Mouse (Mus musculus): ENCODE measurements around the gene Frmd4b. TPM values are rescaled to one million over a fixed set of nuclear protein-coding genes. Genes with fewer than 3 reads are reported as not detected.

The Frmd4b gene
- total and polyA plus RNA-seq, 3 experiments = 0.13 to 0.70 (median 0.13) TPM

DNA sequence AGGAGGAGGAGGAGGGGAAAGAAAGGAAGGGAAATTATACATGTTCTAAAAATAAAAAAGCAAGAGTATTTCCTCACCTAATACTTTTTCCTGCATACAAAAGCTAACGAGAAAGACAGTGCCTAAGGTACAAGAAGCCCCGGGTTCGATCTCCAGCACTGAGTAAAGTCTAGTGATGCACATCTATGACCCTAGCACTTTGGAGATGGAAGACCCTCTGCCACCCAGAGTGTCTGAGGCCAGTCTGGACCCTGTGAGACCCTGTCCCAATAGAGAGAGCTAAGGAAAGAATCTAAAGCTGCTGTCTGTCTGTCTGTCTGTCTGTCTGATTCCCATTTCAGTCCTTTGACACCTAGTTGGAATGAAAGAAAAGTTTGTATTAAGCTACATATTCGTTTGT lies 40.0 kb downstream of the Frmd4b start:
- dilution Hi-C loops (cut with MboI; ENCODE audit: extremely low pct_ligation_motif_present, extremely low pct_unique_long_range_greater_than_20kb, low sequenced_read_pairs) (no loop called here), in situ Hi-C loops (cut with MboI; ENCODE audit: low pct_ligation_motif_present, low pct_unique_long_range_greater_than_20kb, low sequenced_read_pairs) (no loop called here)
- Histone ChIP-seq H3K79me2 (replicated peaks; ENCODE audit: control insufficient read depth, extremely low read depth, insufficient read depth, poor library complexity, severe bottlenecking) (no peaks in the 10 kb centered on the region), H3K27me3 (replicated peaks) (no peaks in the 10 kb centered on the region), H3K27ac (ENCODE audit: insufficient read depth, low read depth) (no peak overlapping the region), H3K9ac (ENCODE audit: insufficient read depth, low read depth) (no peak overlapping the region), H3K4me3 (replicated peaks in 1 of 3; ENCODE audit: low read depth in 2 of 3, low read length in 2 of 3, poor library complexity in 1 of 3) (no peak overlapping the region), H3K9me3 (replicated peaks; ENCODE audit: low read length) (no peaks in the 10 kb centered on the region), H3K4me2 (ENCODE audit: insufficient read depth, low read depth, poor library complexity, severe bottlenecking) (no peak overlapping the region), H3K4me1 (ENCODE audit: control insufficient read depth in 1 of 2, insufficient read depth in 2 of 2) (peaks cover 0 to 11% of the 10 kb centered on the region in 2 experiments; a peak in 2 of 4 replicates), H3K36me3 (replicated peaks in 1 of 2; ENCODE audit: control insufficient read depth in 1 of 2, insufficient read depth in 1 of 2, low read length in 1 of 2) (no peaks in the 10 kb centered on the region)
- TF ChIP-seq POLR2A (IDR thresholded peaks at IDR 0.05; ENCODE audit: low read depth, low read length) = no peak
- no peak for TF ChIP-seq GABPA (IDR thresholded peaks at IDR 0.05; ENCODE audit: insufficient replicate concordance, low read depth, low read length)
- TF ChIP-seq NRF1 (IDR thresholded peaks at IDR 0.05; ENCODE audit: low read depth, low read length) = no peak
- no peak for TF ChIP-seq ZC3H11A (IDR thresholded peaks at IDR 0.05; ENCODE audit: low read depth, low read length)
- no peak for TF ChIP-seq CHD2 (IDR thresholded peaks at IDR 0.05; ENCODE audit: low read length)
- TF ChIP-seq MAX (IDR thresholded peaks at IDR 0.05; ENCODE audit: low read length) = no peak
- no peak for TF ChIP-seq TCF12 (IDR thresholded peaks at IDR 0.05; ENCODE audit: low read depth, low read length)
- TF ChIP-seq ETS1 (conservative IDR thresholded peaks at IDR 0.05; ENCODE audit: low read depth, low read length) = no peak
- no peak for TF ChIP-seq RCOR1 (conservative IDR thresholded peaks at IDR 0.05; ENCODE audit: low read depth, low read length)
- no peak for TF ChIP-seq EP300 (IDR thresholded peaks at IDR 0.05; ENCODE audit: low read length)
- TF ChIP-seq USF2 (conservative IDR thresholded peaks at IDR 0.05; ENCODE audit: low read depth, low read length) = no peak
- no peak for TF ChIP-seq BHLHE40 (IDR thresholded peaks at IDR 0.05; ENCODE audit: low read depth, low read length)
- TF ChIP-seq HCFC1 (IDR thresholded peaks at IDR 0.05; ENCODE audit: low read depth, low read length) = no peak
- no peak for TF ChIP-seq TBP (conservative IDR thresholded peaks at IDR 0.05; ENCODE audit: low read depth, low read length)
- TF ChIP-seq E2F4 (IDR thresholded peaks at IDR 0.05; ENCODE audit: insufficient replicate concordance, low read depth, low read length) = no peak
- TF ChIP-seq USF1 (IDR thresholded peaks at IDR 0.05; ENCODE audit: low read depth, low read length) = no peak
- no peak for TF ChIP-seq KAT2A (IDR thresholded peaks at IDR 0.05; ENCODE audit: insufficient replicate concordance, low read length)
- TF ChIP-seq MEF2A (IDR thresholded peaks at IDR 0.05; ENCODE audit: borderline replicate concordance, low read depth, low read length) = no peak
- TF ChIP-seq PAX5 (IDR thresholded peaks at IDR 0.05; ENCODE audit: low read length) = no peak
- no peak for DNase-seq (ENCODE audit: extremely low read depth)

DNA sequence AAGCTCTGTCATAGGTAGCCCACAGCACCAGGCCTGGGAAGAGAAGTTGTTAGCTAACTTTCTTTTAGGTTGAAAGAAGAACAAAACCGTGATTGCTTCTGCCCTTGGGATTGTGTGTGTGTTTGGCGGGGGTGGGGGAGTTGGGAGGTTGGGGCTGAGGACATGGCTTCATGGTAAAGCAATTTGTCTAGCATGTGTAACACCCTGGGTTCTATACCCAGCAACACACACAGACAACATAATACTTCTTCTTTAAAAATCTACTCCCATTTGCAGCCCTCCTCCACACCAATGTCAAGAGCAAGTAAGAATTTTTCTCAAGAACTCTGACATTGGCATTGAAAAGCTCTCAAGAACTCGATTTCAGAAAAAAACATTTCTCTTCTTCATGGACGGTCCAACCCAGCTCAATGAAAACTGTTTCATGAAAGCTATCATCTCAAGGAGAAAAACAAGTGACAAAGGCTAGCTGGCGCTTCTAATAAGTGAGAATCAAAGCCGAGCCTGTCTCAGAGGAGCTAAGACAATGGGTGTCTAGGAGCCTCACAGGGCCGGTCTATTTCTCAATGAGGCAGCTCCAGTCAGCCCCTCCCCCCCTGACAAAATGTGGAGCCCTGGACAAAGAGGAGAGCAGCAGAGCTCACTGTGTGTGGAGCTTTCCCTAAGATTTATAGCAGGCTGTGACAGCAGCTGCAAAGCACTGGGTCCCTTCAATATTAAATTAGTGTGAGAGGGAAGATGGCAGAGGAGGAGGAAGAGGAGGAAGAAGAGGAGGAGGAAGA lies 40.6 kb downstream of the Frmd4b start:
- H3K4me3 ChIP-seq (replicated peaks in 1 of 3; ENCODE audit: low read depth in 2 of 3, low read length in 2 of 3, poor library complexity in 1 of 3) = no peak overlapping the region
- TF ChIP-seq POLR2A (IDR thresholded peaks at IDR 0.05; ENCODE audit: low read depth, low read length) (no peak), MXI1 (IDR thresholded peaks at IDR 0.05; ENCODE audit: low read depth, low read length) (no peak), RCOR1 (conservative IDR thresholded peaks at IDR 0.05; ENCODE audit: low read depth, low read length) (no peak), ZNF384 (IDR thresholded peaks at IDR 0.05; ENCODE audit: low read depth, low read length) (no peak), MYC (IDR thresholded peaks at IDR 0.05; ENCODE audit: low read depth, low read length) (no peak), TBP (conservative IDR thresholded peaks at IDR 0.05; ENCODE audit: low read depth, low read length) (no peak), SIN3A (IDR thresholded peaks at IDR 0.05; ENCODE audit: low read length) (no peak), MAX (IDR thresholded peaks at IDR 0.05; ENCODE audit: low read length) (no peak), SMC3 (IDR thresholded peaks at IDR 0.05; ENCODE audit: low read depth, low read length) (no peak), ELF1 (IDR thresholded peaks at IDR 0.05; ENCODE audit: low read depth, low read length) (no peak), MAZ (IDR thresholded peaks at IDR 0.05; ENCODE audit: low read depth, low read length) (no peak), JUN (IDR thresholded peaks at IDR 0.05; ENCODE audit: insufficient read depth, low read depth, low read length) (no peak), IRF4 (IDR thresholded peaks at IDR 0.05; ENCODE audit: low read depth, low read length) (no peak), NELFE (IDR thresholded peaks at IDR 0.05; ENCODE audit: low read depth, low read length) (no peak), KAT2A (IDR thresholded peaks at IDR 0.05; ENCODE audit: insufficient replicate concordance, low read length) (no peak), PAX5 (IDR thresholded peaks at IDR 0.05; ENCODE audit: low read length) (no peak), JUND (conservative IDR thresholded peaks at IDR 0.05; ENCODE audit: low read depth, low read length) (no peak)
- H3K4me2 ChIP-seq (ENCODE audit: insufficient read depth, low read depth, poor library complexity, severe bottlenecking) = no peak overlapping the region
- DNase-seq (ENCODE audit: extremely low read depth) = no peak
- dilution Hi-C loops (cut with MboI; ENCODE audit: extremely low pct_ligation_motif_present, extremely low pct_unique_long_range_greater_than_20kb, low sequenced_read_pairs) = no loop called here
- peaks cover 0 to 11% of the 10 kb centered on the region in 2 experiments; a peak in 2 of 4 replicates for H3K4me1 ChIP-seq (ENCODE audit: control insufficient read depth in 1 of 2, insufficient read depth in 2 of 2)
- H3K36me3 ChIP-seq (replicated peaks in 1 of 2; ENCODE audit: control insufficient read depth in 1 of 2, insufficient read depth in 1 of 2, low read length in 1 of 2) = no peaks in the 10 kb centered on the region
- no peaks in the 10 kb centered on the region for H3K27me3 ChIP-seq (replicated peaks)
- H3K27ac ChIP-seq (ENCODE audit: insufficient read depth, low read depth) = no peak overlapping the region
- no peaks in the 10 kb centered on the region for H3K79me2 ChIP-seq (replicated peaks; ENCODE audit: control insufficient read depth, extremely low read depth, insufficient read depth, poor library complexity, severe bottlenecking)
- no peak overlapping the region for H3K9ac ChIP-seq (ENCODE audit: insufficient read depth, low read depth)
- no peaks in the 10 kb centered on the region for H3K9me3 ChIP-seq (replicated peaks; ENCODE audit: low read length)
- in situ Hi-C loops (cut with MboI; ENCODE audit: low pct_ligation_motif_present, low pct_unique_long_range_greater_than_20kb, low sequenced_read_pairs) = no loop called here

All from CH12.LX (cell line).